Mouse (Mus musculus): ENCODE results near the gene Ugt1a5. TPM values are rescaled to one million over a fixed set of nuclear protein-coding genes. Genes with fewer than 3 reads are reported as not detected.

Ugt1a5 gene
- polyA plus RNA-seq, 1 experiment from 2014 or later = not detected

DNA sequence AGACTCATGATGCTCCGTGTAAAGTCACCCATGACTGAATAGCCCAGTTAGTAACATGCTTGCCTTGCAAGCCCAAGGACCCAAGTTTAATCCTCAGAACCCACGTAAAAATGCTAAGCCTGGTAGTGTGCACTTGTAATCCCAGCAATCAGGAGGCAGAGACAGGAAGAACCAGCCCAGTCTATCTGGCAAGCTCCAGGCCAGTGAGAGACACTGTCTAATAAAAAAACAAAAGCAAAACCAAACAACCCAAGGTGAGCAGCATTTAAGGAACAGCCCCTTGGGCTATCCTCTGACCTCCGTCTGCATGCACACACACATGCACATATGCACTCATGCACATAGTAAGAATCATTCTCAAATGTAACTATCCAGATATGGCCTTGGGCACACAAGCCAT is 63.8 kb downstream of the Ugt1a5 start:
- peaks cover 93% of the 10 kb centered on the region for H3K9me3 ChIP-seq
- no peak for ATAC-seq (ENCODE audit: low FRiP score)
- 79% methylated on average over 3 of the region's 3 CpGs for WGBS

DNA sequence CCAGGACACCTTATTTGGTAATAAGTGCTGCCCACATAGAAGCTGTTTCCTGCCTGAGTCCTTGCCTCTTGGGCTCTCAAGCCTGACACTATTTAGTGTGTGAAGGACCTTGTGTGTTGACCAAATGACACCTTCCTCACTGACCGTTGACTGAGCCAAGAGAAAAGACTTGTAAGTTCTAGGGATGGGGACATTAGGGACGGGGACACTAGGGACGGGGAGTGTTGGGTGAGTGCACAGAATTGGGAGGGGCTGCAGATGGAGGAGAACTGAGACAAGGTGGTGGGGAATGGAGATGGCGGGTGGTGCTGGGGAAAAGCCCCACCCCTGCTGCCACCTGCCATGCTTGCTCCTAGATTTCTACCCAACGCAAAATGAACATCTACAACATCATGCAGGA is 64.2 kb downstream of the Ugt1a5 start:
- WGBS = 85% methylated on average over 5 of the region's 5 CpGs
- ATAC-seq (ENCODE audit: low FRiP score) = no peak

More for the DNA sequence above, 63.8 kb downstream of the Ugt1a5 start:
- no peak overlapping the region for H3K27ac ChIP-seq
- H3K36me3 ChIP-seq (replicated peaks) = no peaks in the 10 kb centered on the region
- no peak overlapping the region for H3K9ac ChIP-seq
- H3K4me2 ChIP-seq = no peak overlapping the region
- no peak overlapping the region for H3K4me3 ChIP-seq (replicated peaks)
- no peaks in the 10 kb centered on the region for H3K27me3 ChIP-seq
- H3K4me1 ChIP-seq = no peaks in the 10 kb centered on the region

DNA sequence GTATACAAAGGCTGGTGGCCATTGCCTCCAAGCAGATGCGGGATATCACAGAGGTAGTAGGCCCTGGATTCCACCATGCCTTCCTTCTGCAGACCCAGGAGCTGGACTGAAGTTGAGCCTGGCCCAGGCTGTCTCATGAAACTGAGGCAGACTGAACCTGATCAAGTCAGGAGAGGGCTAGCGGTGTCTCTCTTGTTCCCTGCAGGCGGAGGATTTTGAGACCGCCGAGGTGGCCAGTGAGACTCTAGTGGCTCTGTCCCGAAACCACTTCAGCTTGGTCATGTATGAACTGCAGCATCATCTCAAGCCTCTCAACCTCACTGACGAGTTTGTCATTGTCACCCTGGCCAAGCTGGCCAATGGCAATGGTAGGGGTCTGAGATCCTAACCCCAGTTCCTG is 64.6 kb downstream of the Ugt1a5 start:
- Histone ChIP-seq H3K4me2 (no peak overlapping the region), H3K27ac (no peak overlapping the region), H3K27me3 (no peaks in the 10 kb centered on the region), H3K9ac (no peak overlapping the region), H3K4me1 (no peaks in the 10 kb centered on the region), H3K4me3 (replicated peaks) (no peak overlapping the region), H3K9me3 (peaks cover 100% of the 10 kb centered on the region), H3K36me3 (replicated peaks) (no peaks in the 10 kb centered on the region)
- ATAC-seq (ENCODE audit: low FRiP score) = no peak
- WGBS = 74% methylated on average over 7 of the region's 7 CpGs

More for the DNA sequence above, 64.2 kb downstream of the Ugt1a5 start:
- H3K27me3 ChIP-seq = no peaks in the 10 kb centered on the region
- H3K9me3 ChIP-seq = peaks cover 97% of the 10 kb centered on the region
- no peak overlapping the region for H3K4me3 ChIP-seq (replicated peaks)
- no peaks in the 10 kb centered on the region for H3K36me3 ChIP-seq (replicated peaks)
- no peak overlapping the region for H3K27ac ChIP-seq
- no peaks in the 10 kb centered on the region for H3K4me1 ChIP-seq
- no peak overlapping the region for H3K4me2 ChIP-seq
- H3K9ac ChIP-seq = no peak overlapping the region

DNA sequence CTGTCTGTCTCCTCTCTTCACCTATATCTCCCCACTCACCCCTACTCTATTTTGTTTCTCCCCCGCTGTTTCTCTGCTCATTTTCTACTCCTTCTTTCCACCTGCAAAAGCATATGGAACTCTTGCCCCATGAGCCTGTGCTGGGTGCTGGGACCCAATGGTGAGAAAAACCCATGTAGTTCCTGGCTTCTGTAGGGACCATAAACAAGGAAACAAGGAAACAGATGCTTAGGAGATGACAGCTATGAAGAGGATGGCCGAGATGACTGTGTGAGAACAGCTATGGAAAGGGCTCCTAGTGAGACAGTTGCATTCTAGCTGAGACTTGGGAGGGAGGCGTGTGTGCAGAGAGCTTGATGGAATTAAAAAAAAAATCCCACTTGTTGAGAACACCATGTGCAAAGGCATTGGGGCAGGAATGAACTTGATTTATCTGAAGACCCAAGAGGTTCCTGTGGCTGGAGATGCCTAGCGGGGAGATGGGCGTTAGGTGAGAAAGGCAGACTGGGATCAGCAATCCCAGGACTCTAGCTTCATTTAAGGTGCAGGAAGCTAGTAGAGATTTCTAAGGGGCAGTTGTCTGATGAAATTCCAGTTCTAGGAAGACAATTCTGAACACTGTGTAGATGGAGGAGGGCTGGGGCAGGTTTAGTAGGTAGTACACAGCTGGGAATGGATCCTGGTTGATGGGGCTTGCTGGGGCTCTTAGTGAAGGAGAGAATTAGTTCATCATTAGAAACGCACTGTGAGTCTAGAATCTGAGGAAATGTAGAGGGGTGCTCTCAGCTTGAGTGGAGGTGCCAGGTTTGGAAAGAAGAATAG is 65.4 kb downstream of the Ugt1a5 start:
- Histone ChIP-seq H3K9me3 (peaks cover 100% of the 10 kb centered on the region), H3K4me1 (no peaks in the 10 kb centered on the region), H3K36me3 (replicated peaks) (no peaks in the 10 kb centered on the region), H3K4me2 (no peak overlapping the region), H3K4me3 (replicated peaks) (no peak overlapping the region), H3K9ac (no peak overlapping the region), H3K27me3 (no peaks in the 10 kb centered on the region), H3K27ac (no peak overlapping the region)
- ATAC-seq (ENCODE audit: low FRiP score) = no peak
- WGBS = 75% methylated on average over 6 of the region's 6 CpGs

DNA sequence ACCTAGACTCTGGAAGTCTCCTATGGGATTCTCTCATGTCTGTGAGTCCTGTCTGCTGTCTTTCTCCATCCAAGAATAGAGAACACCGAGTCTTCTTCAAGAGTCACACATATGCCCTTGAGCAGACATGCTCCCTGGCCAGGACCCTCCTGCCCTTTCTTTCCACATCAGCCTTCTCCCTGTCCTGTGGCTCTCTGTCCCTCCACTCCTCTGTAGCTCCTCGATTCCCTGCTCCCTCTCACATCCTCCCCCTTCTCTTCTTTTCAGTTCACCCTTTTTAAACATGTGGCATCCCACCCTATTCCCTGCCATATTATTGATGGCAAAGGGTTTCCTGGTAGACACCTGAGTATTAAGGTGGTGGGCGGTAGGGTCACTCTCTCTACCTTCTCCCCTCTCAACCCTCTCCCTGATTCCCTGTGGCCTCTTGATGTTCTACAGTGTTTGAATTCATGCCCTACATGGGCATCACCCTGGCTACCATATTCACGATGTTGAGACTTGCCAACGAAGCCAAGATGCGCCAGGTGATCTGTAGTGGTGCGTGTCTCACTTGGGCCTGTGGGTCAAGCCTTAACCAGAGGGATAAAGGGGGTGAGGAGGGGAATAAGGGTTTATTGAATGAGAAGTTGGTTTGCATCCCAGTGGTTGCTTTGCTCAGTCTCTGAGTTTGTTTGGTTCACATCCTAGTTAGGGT is 66.1 kb downstream of the Ugt1a5 start:
- Histone ChIP-seq H3K27me3 (no peaks in the 10 kb centered on the region), H3K4me1 (no peaks in the 10 kb centered on the region), H3K9me3 (peaks cover 97% of the 10 kb centered on the region), H3K27ac (no peak overlapping the region), H3K4me3 (replicated peaks) (no peak overlapping the region), H3K36me3 (replicated peaks) (no peaks in the 10 kb centered on the region), H3K4me2 (no peak overlapping the region), H3K9ac (no peak overlapping the region)
- ATAC-seq (ENCODE audit: low FRiP score) = no peak
- WGBS = 69% methylated on average over 7 of the region's 7 CpGs

DNA sequence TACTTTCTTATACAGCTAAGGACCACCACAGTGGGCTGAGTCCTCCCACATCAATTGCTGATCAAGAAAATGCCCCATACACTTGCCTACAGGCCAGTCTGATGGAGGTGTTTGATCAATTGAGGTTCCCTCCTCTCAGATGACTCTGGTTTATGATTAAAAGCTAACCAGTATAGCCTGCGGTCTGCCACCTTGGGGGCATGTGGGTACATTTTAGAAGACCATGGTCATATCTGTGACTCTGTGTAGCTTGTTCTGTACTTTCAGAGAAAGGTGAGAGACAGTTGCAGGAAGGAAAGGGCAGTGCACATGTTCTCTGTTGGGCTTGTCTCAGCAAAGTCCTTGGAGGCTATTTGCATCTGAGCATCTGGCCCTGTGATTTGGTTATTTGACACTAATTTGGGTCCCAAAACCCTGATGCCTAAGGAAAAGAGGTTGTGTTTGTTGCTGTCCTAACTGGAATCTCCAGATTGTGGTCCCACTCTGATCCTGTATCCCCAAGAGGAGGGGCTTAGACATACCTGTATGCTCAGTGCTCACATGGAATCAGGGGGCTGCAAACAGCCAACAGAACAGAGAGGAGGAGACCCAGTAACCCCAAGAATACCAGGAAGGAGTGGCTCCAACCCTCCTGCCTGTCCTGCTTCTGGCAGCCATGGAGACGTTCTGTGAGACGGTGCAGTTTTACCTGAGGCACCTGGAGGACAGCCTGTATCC is 67.0 kb downstream of the Ugt1a5 start:
- Histone ChIP-seq H3K9ac (no peak overlapping the region), H3K4me3 (replicated peaks) (no peak overlapping the region)
- 58% methylated on average over 3 of the region's 3 CpGs for WGBS

DNA sequence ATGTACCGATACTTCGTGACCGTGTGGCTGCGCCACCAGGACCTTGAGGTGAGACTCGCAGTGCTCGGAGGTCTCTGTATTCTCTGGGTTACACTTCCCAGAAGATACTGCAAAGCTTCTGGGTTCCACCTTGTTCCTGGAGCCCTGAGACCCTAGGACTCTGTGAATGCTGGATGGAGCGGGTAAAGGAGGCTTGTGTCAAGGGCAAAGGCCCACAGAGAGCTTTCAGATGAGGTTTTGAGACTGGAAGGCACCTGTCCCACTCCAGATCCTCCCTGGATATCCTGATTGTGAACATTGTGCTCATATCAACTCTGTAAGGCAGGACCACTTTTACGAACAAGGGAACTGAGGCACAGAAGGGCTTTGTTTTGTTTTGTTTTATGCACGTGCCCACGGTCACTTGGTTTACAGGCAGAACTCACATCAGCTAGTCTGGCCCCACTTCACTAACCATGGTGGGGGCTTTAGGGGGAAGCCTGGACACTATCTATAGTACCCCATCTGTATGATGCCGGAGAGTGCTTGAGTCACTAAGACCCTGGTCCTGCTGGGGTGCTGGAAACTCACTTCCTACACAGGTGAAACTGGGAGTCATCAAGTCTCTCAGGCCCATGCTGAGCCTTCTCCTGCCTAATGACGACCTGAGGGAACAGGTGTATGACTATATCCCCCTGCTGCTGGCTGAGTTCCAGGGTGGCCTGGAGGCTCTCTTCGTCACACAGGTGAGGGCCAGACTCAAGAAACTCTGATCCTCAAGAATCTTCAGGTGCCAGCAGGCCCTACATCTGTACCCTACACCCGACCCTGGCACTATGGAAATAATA is 67.8 kb downstream of the Ugt1a5 start:
- no peak for ATAC-seq (ENCODE audit: low FRiP score)
- Histone ChIP-seq H3K36me3 (replicated peaks) (no peaks in the 10 kb centered on the region), H3K27me3 (no peaks in the 10 kb centered on the region), H3K4me1 (no peaks in the 10 kb centered on the region), H3K4me2 (no peak overlapping the region), H3K9me3 (peaks cover 97% of the 10 kb centered on the region), H3K9ac (no peak overlapping the region), H3K27ac (no peak overlapping the region), H3K4me3 (replicated peaks) (no peak overlapping the region)
- WGBS = 67% methylated on average over 14 of the region's 14 CpGs

More for the DNA sequence above, 67.0 kb downstream of the Ugt1a5 start:
- H3K27me3 ChIP-seq = no peaks in the 10 kb centered on the region
- peaks cover 97% of the 10 kb centered on the region for H3K9me3 ChIP-seq
- no peaks in the 10 kb centered on the region for H3K36me3 ChIP-seq (replicated peaks)
- no peaks in the 10 kb centered on the region for H3K4me1 ChIP-seq
- H3K27ac ChIP-seq = no peak overlapping the region
- H3K4me2 ChIP-seq = no peak overlapping the region
- no peak for ATAC-seq (ENCODE audit: low FRiP score)

DNA sequence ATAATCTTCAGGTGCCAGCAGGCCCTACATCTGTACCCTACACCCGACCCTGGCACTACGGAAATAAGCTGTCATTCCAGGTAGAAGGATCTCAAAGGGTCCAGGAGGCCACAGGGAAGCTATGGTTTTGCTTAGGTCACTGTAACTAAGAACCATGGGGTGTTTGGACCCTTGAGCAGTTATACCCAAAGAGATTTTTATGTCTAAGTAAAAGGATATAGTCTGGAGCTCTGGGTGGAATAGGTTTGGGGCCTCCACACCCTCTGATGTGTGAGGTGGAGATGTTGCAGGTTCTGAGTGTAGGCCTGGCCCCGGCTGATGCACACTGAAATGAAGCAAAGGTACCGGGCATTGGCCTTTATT is 68.4 kb downstream of the Ugt1a5 start:
- no peak overlapping the region for H3K4me2 ChIP-seq
- no peaks in the 10 kb centered on the region for H3K36me3 ChIP-seq (replicated peaks)
- no peak overlapping the region for H3K9ac ChIP-seq
- ATAC-seq (ENCODE audit: low FRiP score) = no peak
- no peak overlapping the region for H3K4me3 ChIP-seq (replicated peaks)
- H3K27ac ChIP-seq = no peak overlapping the region
- H3K9me3 ChIP-seq = peaks cover 97% of the 10 kb centered on the region
- H3K4me1 ChIP-seq = no peaks in the 10 kb centered on the region
- WGBS = 63% methylated on average over 4 of the region's 4 CpGs
- H3K27me3 ChIP-seq = no peaks in the 10 kb centered on the region

DNA sequence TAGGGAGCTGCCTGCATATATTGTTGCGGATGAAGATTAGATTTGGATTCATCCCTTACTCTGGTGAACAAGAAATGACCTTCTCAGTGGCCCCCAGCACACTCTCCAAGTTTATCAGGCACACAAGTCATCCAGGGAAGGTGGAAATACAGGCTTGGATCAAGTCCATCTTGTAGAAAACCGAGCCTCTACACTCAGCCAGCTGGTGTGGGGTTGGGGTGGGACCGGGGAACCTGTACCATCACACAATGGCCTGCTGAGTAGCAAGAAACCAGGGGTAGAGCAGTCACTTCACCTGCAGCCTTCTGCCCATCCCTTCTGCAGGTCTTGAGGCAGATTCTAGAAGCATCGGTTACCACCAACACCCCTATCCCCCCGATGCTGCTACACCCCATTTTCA is 68.8 kb downstream of the Ugt1a5 start:
- ATAC-seq (ENCODE audit: low FRiP score) = no peak
- Histone ChIP-seq H3K27me3 (no peaks in the 10 kb centered on the region), H3K4me3 (replicated peaks) (no peak overlapping the region), H3K9ac (no peak overlapping the region), H3K4me1 (no peaks in the 10 kb centered on the region), H3K9me3 (peaks cover 97% of the 10 kb centered on the region), H3K27ac (no peak overlapping the region), H3K4me2 (no peak overlapping the region), H3K36me3 (replicated peaks) (no peaks in the 10 kb centered on the region)
- 44% methylated on average over 5 of the region's 5 CpGs for WGBS

DNA sequence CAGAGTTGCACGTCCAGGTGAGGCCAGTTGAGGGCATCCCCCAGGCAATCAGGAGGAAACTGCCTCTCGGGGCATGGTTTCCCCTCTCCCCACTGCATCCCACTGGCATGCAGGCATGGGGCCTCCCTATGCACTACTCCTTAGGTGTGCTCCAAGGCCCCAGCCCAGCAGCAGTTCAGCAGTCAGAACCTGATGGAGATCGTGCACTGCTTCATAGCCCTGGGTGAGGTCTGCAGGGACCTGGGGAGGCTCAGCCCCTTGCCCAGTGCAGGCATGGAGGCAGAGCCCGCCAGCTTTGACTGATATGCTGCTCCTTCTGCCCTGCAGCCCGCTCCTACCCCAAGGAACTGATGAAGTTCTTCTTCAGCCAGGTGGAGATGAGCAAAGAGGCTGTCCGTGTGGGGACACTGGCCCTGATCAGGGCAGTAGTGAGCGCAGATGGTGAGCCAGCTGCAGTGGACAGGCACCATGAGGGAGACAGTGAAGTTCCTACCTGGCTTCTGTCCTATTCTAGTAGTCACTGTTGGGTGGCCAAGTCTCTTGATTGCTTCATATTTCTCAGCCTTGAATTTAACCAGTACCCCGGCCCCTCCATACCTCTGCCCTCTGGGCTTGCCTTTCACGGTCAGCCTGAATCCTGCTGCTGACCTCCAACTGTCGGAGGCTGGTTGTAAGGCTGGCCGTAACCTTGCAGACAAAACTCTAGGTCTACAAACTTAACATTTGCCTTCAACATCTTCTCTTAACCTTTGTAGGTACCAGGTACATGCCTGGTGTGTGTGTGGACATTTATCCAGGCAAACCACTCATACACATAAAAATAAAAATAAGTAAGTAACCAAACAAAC is 69.5 kb downstream of the Ugt1a5 start:
- H3K27me3 ChIP-seq = no peaks in the 10 kb centered on the region
- no peaks in the 10 kb centered on the region for H3K4me1 ChIP-seq
- WGBS = 64% methylated on average over 11 of the region's 11 CpGs
- H3K4me2 ChIP-seq = no peak overlapping the region
- H3K27ac ChIP-seq = no peak overlapping the region
- ATAC-seq (ENCODE audit: low FRiP score) = no peak
- H3K36me3 ChIP-seq (replicated peaks) = no peaks in the 10 kb centered on the region
- H3K9ac ChIP-seq = no peak overlapping the region
- peaks cover 97% of the 10 kb centered on the region for H3K9me3 ChIP-seq
- no peak overlapping the region for H3K4me3 ChIP-seq (replicated peaks)

DNA sequence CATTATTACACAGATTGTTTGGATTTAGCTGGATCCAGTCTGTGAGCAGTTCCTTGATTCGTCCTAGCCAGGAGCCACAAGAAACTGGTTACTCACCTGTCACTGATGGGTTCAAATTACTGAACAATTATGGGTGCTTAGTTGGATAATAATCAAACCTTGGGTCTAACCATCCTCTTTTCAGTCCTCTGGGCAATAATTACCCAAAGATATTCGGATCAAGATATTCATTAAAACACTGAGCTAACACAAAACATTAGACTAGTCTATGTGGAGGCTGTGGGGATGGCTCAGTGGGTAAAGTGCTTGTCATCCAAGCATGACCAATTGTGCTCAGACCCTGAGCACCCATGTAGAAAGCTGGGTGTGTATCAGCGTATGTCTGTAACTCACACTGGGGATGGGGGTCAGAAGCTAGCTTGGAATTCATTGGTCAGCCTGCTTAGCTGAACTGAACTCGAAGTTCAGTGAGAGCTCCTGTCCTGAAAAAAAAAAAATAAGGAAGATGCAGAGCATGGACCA is 70.1 kb downstream of the Ugt1a5 start:
- Histone ChIP-seq H3K36me3 (replicated peaks) (no peaks in the 10 kb centered on the region), H3K4me2 (no peak overlapping the region), H3K27me3 (no peaks in the 10 kb centered on the region), H3K27ac (no peak overlapping the region), H3K9ac (no peak overlapping the region), H3K9me3 (peaks cover 97% of the 10 kb centered on the region), H3K4me1 (no peaks in the 10 kb centered on the region), H3K4me3 (replicated peaks) (no peak overlapping the region)
- WGBS = 68% methylated on average over 4 of the region's 4 CpGs
- no peak for ATAC-seq (ENCODE audit: low FRiP score)
